In the genomic region with DNA sequence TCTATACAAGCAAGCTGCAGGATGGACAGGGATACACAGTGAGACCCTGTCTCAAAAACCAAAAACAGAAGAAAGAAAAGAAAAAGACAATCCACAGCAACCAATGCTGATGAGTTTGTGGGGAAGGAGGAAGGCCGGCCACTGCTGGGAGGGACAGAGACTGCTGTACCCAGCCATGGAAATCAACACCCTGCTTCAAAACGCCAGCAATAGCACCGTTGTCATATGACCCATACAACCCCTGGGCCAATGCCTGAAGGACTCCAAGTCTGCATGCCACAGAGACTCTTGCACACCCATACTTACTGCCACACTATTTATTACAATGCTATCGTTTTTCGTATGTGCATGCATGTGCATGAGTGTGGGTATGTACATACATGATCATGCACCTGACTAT, we compare ENCODE assay signal across 26 mouse cellular contexts.
"Had no signal": no experiment of that assay in that cellular context is flagged by ENCODE, and none has a peak within 500 bp of the region (broad histone marks: within the 10 kb centered on the region; RNA-seq: fewer than 3 reads in every experiment).

No protein-coding gene starts in this region.

- H3K9ac ChIP-seq: forebrain, postnatal 0 days; heart, embryonic 13.5 days; heart, embryonic 15.5 days; hindbrain, embryonic 13.5 days; hindbrain, embryonic 15.5 days; limb, embryonic 12.5 days; liver, embryonic 13.5 days; liver, embryonic 15.5 days; liver, postnatal 0 days had no signal

- H3K27ac ChIP-seq: heart, embryonic 13.5 days; heart, embryonic 15.5 days; hindbrain, embryonic 13.5 days; hindbrain, embryonic 15.5 days; hindbrain, postnatal 0 days; layer of hippocampus, adult 2 months; left cerebral cortex, adult 2 months; limb, embryonic 10.5 days; limb, embryonic 12.5 days; liver, embryonic 13.5 days; liver, embryonic 15.5 days had no signal

- H3K4me1 ChIP-seq: heart, embryonic 13.5 days; heart, embryonic 15.5 days; hindbrain, embryonic 13.5 days; hindbrain, embryonic 15.5 days; limb, embryonic 12.5 days; liver, embryonic 13.5 days; liver, embryonic 15.5 days had no signal

- H3K4me2 ChIP-seq: heart, embryonic 11.5 days; heart, embryonic 13.5 days; heart, embryonic 15.5 days; hindbrain, embryonic 13.5 days; hindbrain, embryonic 15.5 days; limb, embryonic 12.5 days; liver, embryonic 11.5 days; liver, embryonic 13.5 days; liver, embryonic 15.5 days had no signal

- H3K9me3 ChIP-seq: heart, embryonic 13.5 days; heart, embryonic 15.5 days; hindbrain, embryonic 13.5 days; hindbrain, embryonic 15.5 days; limb, embryonic 10.5 days; limb, embryonic 12.5 days; liver, embryonic 13.5 days; liver, embryonic 15.5 days had no signal

- ATAC-seq: forebrain, postnatal 0 days; hindbrain, postnatal 0 days; intestine, embryonic 16.5 days; liver, postnatal 0 days had no signal

- DNase-seq: forebrain, postnatal 0 days; heart, adult 18-20 months; heart, postnatal 14 days; heart, postnatal 36 days; kidney, adult 11 months; kidney, adult 2 months; kidney, adult 9 months; kidney, postnatal 10 days; kidney, postnatal 25 days; kidney, postnatal 4 days; liver; liver, embryonic 13.5 days; liver, postnatal 0 days had no signal

- H3K4me3 ChIP-seq: heart, embryonic 13.5 days; heart, embryonic 15.5 days; hindbrain, embryonic 13.5 days; hindbrain, embryonic 15.5 days; layer of hippocampus, adult 2 months; left cerebral cortex, adult 2 months; limb, embryonic 10.5 days; limb, embryonic 12.5 days; liver, embryonic 13.5 days; liver, embryonic 15.5 days had no signal

- H3K27me3 ChIP-seq: heart, embryonic 13.5 days; heart, embryonic 15.5 days; hindbrain, embryonic 13.5 days; hindbrain, embryonic 15.5 days; limb, embryonic 12.5 days; liver, embryonic 13.5 days; liver, embryonic 15.5 days had no signal
